Mouse (Mus musculus) spleen, postnatal 4 days (tissue): ENCODE data around the gene Rrad.
"Not testable (repeated sequence)": the region's sequence is repeated elsewhere in the genome, so short reads cannot be mapped to it uniquely, and the experiment has no call there.

Source experiments
- DNase-seq, 2 experiments: peaks; one replicate each; pipeline ENCODE4 v3.0.0; 2022; ENCODE audit warnings: low spot score in 2 of 2

Rrad gene

GRCm38 (mm10) chr8:104630981-104631663 lies at the start of gene Rrad:
Rrad (minus strand) TSS chr8:104631327.
- peak; percentile 48 to 69 for DNase-seq

- no peak for DNase-seq
These were observed 24.5 kb upstream of the Rrad start for GRCm38 (mm10) chr8:104655614-104656013.

- peak; percentile 65 to 78 for DNase-seq
These were observed 23.9 kb upstream of the Rrad start for GRCm38 (mm10) chr8:104654984-104655383.

- not testable (repeated sequence) for DNase-seq
These were observed 13.1 kb upstream of the Rrad start for GRCm38 (mm10) chr8:104644187-104644586.

- DNase-seq, result no peak
These were observed 11.2 kb upstream of the Rrad start for GRCm38 (mm10) chr8:104642324-104642654.

GRCm38 (mm10) chr8:104641426-104642323 lies 10.5 kb upstream of the Rrad start, which contains the start of gene Ciao2b:
Ciao2b (minus strand) TSS chr8:104641965.
- DNase-seq, result peak; percentile 79 to 86

- DNase-seq, result peak; percentile 11 to 58
These were observed 9.8 kb upstream of the Rrad start for GRCm38 (mm10) chr8:104640831-104641370.

- peak; percentile 9 to 54 for DNase-seq
These were observed 9.1 kb upstream of the Rrad start for GRCm38 (mm10) chr8:104640241-104640640.

- peak in 1 of 2 experiments; percentile 7 for DNase-seq
These were observed 6.9 kb upstream of the Rrad start for GRCm38 (mm10) chr8:104638010-104638409.

- DNase-seq, result peak; percentile 11 to 50
These were observed 4.0 kb upstream of the Rrad start for GRCm38 (mm10) chr8:104635004-104635710.

GRCm38 (mm10) chr8:104633156-104633744 lies 2.1 kb upstream of the Rrad start:
- peak; percentile 8 to 55 for DNase-seq

- DNase-seq, result peak; percentile 9 to 56
These were observed 1.4 kb upstream of the Rrad start for GRCm38 (mm10) chr8:104632486-104632885.

GRCm38 (mm10) chr8:104631975-104632374 lies 848 bp upstream of the Rrad start:
- peak; percentile 12 to 58 for DNase-seq

GRCm38 (mm10) chr8:104630574-104630973 lies 553 bp downstream of the Rrad start:
- peak in 1 of 2 experiments; percentile 70 for DNase-seq

- peak in 1 of 2 experiments; percentile 49 for DNase-seq
These were observed 1.0 kb downstream of the Rrad start for GRCm38 (mm10) chr8:104630111-104630479.

GRCm38 (mm10) chr8:104629306-104630110 lies 1.6 kb downstream of the Rrad start:
- DNase-seq, result peak in 1 of 2 experiments; percentile 51

GRCm38 (mm10) chr8:104628402-104628801 lies 2.7 kb downstream of the Rrad start:
- DNase-seq, result no peak

GRCm38 (mm10) chr8:104627065-104627740 lies 3.9 kb downstream of the Rrad start:
- no peak for DNase-seq

GRCm38 (mm10) chr8:104624161-104624560 lies 7.0 kb downstream of the Rrad start, which contains the start of gene Cdh16:
Cdh16 (minus strand) TSS chr8:104624396.
- DNase-seq, result no peak

GRCm38 (mm10) chr8:104620765-104621164 lies 10.4 kb downstream of the Rrad start:
- no peak for DNase-seq
